Mouse (Mus musculus) kidney, embryonic 16.5 days (tissue): ENCODE measurements around the gene Hist1h2bj. TPM values are rescaled to one million over a fixed set of nuclear protein-coding genes. Genes with fewer than 3 reads are reported as not detected.
"Not testable (repeated sequence)": the region's sequence is repeated elsewhere in the genome, so short reads cannot be mapped to it uniquely, and the experiment has no call there.

Experiments
- ATAC-seq: fragments of 200-750 bp; cut with Nextera tagmentation; 2 replicates; pipeline ENCODE4 v1.8.0; 2017; ENCODE audit warnings: moderate TSS enrichment; ENCODE audit not compliant: low FRiP score, low TSS enrichment
- H3K27ac ChIP-seq: fragments of 300-500 bp; sonication (generic); 2 replicates; pipeline ENCODE4 v1.5.1; 2014; ENCODE audit warnings: low read length
- H3K27me3 ChIP-seq: fragments of 300-500 bp; sonication (generic); 2 replicates; pipeline ENCODE4 v1.6.1; 2014; ENCODE audit warnings: low read length, control low read depth, mixed read lengths; ENCODE audit not compliant: insufficient read depth
- H3K36me3 ChIP-seq: fragments of 300-500 bp; sonication (generic); 2 replicates; pipeline ENCODE4 v1.6.1; 2014; ENCODE audit warnings: low read length, control low read depth, mixed read lengths; ENCODE audit not compliant: insufficient read depth
- H3K4me1 ChIP-seq: fragments of 300-500 bp; sonication (generic); 2 replicates; pipeline ENCODE4 v1.6.1; 2014; ENCODE audit warnings: low read length, control low read depth, mixed read lengths; ENCODE audit not compliant: insufficient read depth
- H3K4me2 ChIP-seq: fragments of 300-500 bp; sonication (generic); replicated peaks from 2 replicates; pipeline ENCODE4 v1.6.1; 2014; ENCODE audit warnings: low read depth, low read length
- H3K4me3 ChIP-seq: fragments of 300-500 bp; sonication (generic); 2 replicates; pipeline ENCODE4 v1.5.1; 2014; ENCODE audit warnings: mild to moderate bottlenecking, low read length
- H3K9ac ChIP-seq: fragments of 300-500 bp; sonication (generic); replicated peaks from 2 replicates; pipeline ENCODE4 v1.6.1; 2014; ENCODE audit warnings: low read length
- H3K9me3 ChIP-seq: fragments of 300-500 bp; sonication (generic); 2 replicates; pipeline ENCODE4 v1.6.1; 2016; ENCODE audit warnings: low read length, control low read depth
- WGBS: fragments of 180-500 bp; shearing (Covaris S2); extraction: QIAGEN DNeasy Blood & Tissue Kit; methylation state at CpG from one replicate; pipeline ENCODE4 v1.1.7; 2014; 5-methylcytosine and 5-hydroxymethylcytosine counted together
- polyA plus RNA-seq: library from polyadenylated mRNA; unstranded; fragments of >200 nt; fragmentation: Nextera tagmentation; extraction: Ambion mirVana; gene quantifications from 2 replicates; pipeline ENCODE4 v1.2.1, GENCODE M21; 2015

Gene Hist1h2bj
- polyA plus RNA-seq: 20.2 and 21.5 TPM in 2 replicates

GRCm38 (mm10) chr13:22042568-22043502, at the start of gene Hist1h2bj, which contains the start of gene Hist1h2ag:
Hist1h2bj (plus strand) TSS chr13:22043214.
Hist1h2ag (minus strand) TSS chr13:22042944.
- H3K9me3 ChIP-seq, H3K36me3 ChIP-seq, H3K27me3 ChIP-seq: not testable (repeated sequence)
- under 1% methylated on average over 38 of the region's 80 CpGs for WGBS
- ATAC-seq: peak; percentile 95
- peaks cover 25% of the 10 kb centered on the region for H3K4me1 ChIP-seq
- peak within 1 kb of the TSS; percentile 74 for H3K9ac ChIP-seq
- peak within 1 kb of the TSS; percentile 82 for H3K4me2 ChIP-seq
- H3K4me3 ChIP-seq: peak within 1 kb of the TSS; percentile 52
- H3K27ac ChIP-seq: peak within 1 kb of the TSS; percentile 98

- peaks cover 52% of the 10 kb centered on the region for H3K27me3 ChIP-seq
- H3K4me2 ChIP-seq: peak overlapping the region; percentile 21; the same call in 1 of the 2 replicates
- WGBS: 3% methylated on average over 22 of the region's 22 CpGs
- no peak overlapping the region for H3K9ac ChIP-seq
- H3K4me1 ChIP-seq: peaks cover 14% of the 10 kb centered on the region
- H3K9me3 ChIP-seq: peaks cover 8% of the 10 kb centered on the region
- ATAC-seq: no peak
- H3K4me3 ChIP-seq: no peak overlapping the region
- no peaks in the 10 kb centered on the region for H3K36me3 ChIP-seq
- no peak overlapping the region for H3K27ac ChIP-seq
These were observed 48.9 kb upstream of the Hist1h2bj start for GRCm38 (mm10) chr13:21993957-21994738.

GRCm38 (mm10) chr13:21994896-21995295, 48.1 kb upstream of the Hist1h2bj start:
- 5% methylated on average over 8 of the region's 8 CpGs for whole genome bisulfite sequencing
- Histone ChIP-seq H3K4me2 (peak overlapping the region; percentile 64), H3K27ac (no peak overlapping the region), H3K9ac (0 out of 2 replicates have a peak overlapping the region, but pooled peaks have one; percentile 11), H3K4me1 (peaks cover 14% of the 10 kb centered on the region), H3K9me3 (peaks cover 8% of the 10 kb centered on the region), H3K27me3 (peaks cover 60% of the 10 kb centered on the region), H3K36me3 (no peaks in the 10 kb centered on the region), H3K4me3 (peak overlapping the region; percentile 50)
- no peak for ATAC-seq

- peak; percentile 70; the same call in 1 of the 2 replicates for ATAC-seq
- under 1% methylated on average over 20 of the region's 21 CpGs for WGBS
- H3K27me3 ChIP-seq: peaks cover 65% of the 10 kb centered on the region
- peak overlapping the region; percentile 64 for H3K4me2 ChIP-seq
- H3K4me1 ChIP-seq: peaks cover 14% of the 10 kb centered on the region
- no peak overlapping the region for H3K27ac ChIP-seq
- peaks cover 6% of the 10 kb centered on the region for H3K9me3 ChIP-seq
- H3K36me3 ChIP-seq: no peaks in the 10 kb centered on the region
- peak overlapping the region; percentile 50 for H3K4me3 ChIP-seq
- H3K9ac ChIP-seq: peak overlapping the region; percentile 11; the same call in 1 of the 2 replicates
These were observed 47.6 kb upstream of the Hist1h2bj start for GRCm38 (mm10) chr13:21995331-21995914.

GRCm38 (mm10) chr13:21996101-21996839, 46.7 kb upstream of the Hist1h2bj start:
- Histone ChIP-seq H3K36me3 (no peaks in the 10 kb centered on the region), H3K4me2 (peak overlapping the region; percentile 64), H3K9me3 (peaks cover under 1% of the 10 kb centered on the region), H3K9ac (no peak overlapping the region), H3K27ac (no peak overlapping the region), H3K4me3 (peak overlapping the region; percentile 50), H3K4me1 (peaks cover 14% of the 10 kb centered on the region), H3K27me3 (peaks cover 74% of the 10 kb centered on the region)
- ATAC-seq: no peak; the same call in 1 of the 2 replicates
- WGBS: 2% methylated on average over 12 of the region's 12 CpGs

- Histone ChIP-seq H3K4me1 (peaks cover 14% of the 10 kb centered on the region), H3K27ac (no peak overlapping the region), H3K36me3 (no peaks in the 10 kb centered on the region), H3K9me3 (no peaks in the 10 kb centered on the region), H3K4me3 (peak overlapping the region; percentile 39), H3K9ac (no peak overlapping the region), H3K27me3 (peaks cover 79% of the 10 kb centered on the region), H3K4me2 (peak overlapping the region; percentile 64)
- WGBS: 3% methylated on average over 13 of the region's 13 CpGs
- no peak for ATAC-seq
These were observed 46.2 kb upstream of the Hist1h2bj start for GRCm38 (mm10) chr13:21996840-21997185.

GRCm38 (mm10) chr13:21997201-21997820, 45.7 kb upstream of the Hist1h2bj start:
- Histone ChIP-seq H3K9ac (no peak overlapping the region), H3K9me3 (no peaks in the 10 kb centered on the region), H3K27me3 (peaks cover 84% of the 10 kb centered on the region), H3K4me1 (peaks cover 14% of the 10 kb centered on the region), H3K4me3 (peak overlapping the region; percentile 39), H3K36me3 (no peaks in the 10 kb centered on the region), H3K27ac (no peak overlapping the region), H3K4me2 (peak overlapping the region; percentile 64)
- WGBS: 3% methylated on average over 21 of the region's 21 CpGs
- no peak for ATAC-seq

- Histone ChIP-seq H3K9me3 (no peaks in the 10 kb centered on the region), H3K27me3 (peaks cover 88% of the 10 kb centered on the region), H3K4me3 (no peak overlapping the region), H3K27ac (no peak overlapping the region), H3K4me2 (no peak overlapping the region), H3K36me3 (no peaks in the 10 kb centered on the region), H3K4me1 (peaks cover 14% of the 10 kb centered on the region), H3K9ac (no peak overlapping the region)
- ATAC-seq: no peak
- WGBS: 10% methylated on average over 4 of the region's 4 CpGs
These were observed 45.2 kb upstream of the Hist1h2bj start for GRCm38 (mm10) chr13:21997821-21998220.
